Mouse (Mus musculus) telencephalon, adult 2 months (tissue): ENCODE data around the gene Micu1.

ENCODE experiments used
- DNase-seq: peaks from one replicate; pipeline ENCODE4 v3.0.0-alpha.2; 2011; ENCODE audit warnings: low read depth, low spot score

Micu1 gene

DNA sequence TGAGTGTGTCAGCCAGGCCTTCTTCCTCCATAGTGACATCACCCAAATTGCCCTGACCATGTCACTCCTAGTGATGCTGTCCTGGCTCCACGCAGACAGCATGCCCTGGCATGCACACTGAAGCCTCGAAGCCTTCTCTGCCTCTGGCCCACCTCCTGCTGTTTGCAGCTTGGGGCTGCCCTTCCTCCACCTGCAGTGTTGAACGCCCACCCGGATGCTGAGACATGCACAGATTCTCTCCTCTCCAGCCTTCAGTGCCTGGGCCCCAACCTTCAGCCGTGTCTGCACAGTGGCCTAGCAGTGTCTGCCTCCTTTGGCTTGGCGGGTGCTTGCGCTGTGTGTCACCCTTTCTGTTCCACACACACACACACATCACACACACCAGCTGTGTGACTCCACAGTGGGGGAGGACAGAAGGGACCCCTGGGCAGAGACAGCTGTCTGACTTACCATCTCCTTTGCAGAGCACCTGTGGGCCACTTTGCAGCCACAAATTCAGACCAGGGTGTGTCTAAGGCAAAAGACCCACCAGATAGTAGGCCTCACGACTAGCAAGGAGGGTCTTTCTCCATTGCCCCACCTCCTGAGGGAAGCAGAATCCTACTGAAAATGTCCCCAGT, 199.8 kb downstream of the Micu1 start:
- no peak for DNase-seq

DNA sequence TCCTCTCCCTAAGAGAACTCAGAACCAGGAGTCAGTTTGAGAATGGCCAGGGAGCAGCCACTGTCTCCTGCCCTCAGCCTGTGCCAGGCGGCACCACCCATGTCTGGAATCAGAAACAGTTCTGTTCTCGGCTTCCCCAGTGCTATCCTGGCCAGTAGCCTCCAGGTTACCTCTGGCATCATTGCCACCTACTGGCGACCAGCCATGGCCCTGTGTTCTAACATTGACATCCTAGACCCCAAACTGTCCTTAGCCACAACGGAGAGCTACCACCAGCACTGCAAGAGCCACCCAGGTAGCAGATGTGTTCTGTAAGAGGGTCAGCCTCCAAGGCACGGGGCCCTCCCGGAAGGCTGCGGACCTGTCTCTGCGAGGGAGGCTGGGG, 200.3 kb downstream of the Micu1 start:
- DNase-seq, result no peak

DNA sequence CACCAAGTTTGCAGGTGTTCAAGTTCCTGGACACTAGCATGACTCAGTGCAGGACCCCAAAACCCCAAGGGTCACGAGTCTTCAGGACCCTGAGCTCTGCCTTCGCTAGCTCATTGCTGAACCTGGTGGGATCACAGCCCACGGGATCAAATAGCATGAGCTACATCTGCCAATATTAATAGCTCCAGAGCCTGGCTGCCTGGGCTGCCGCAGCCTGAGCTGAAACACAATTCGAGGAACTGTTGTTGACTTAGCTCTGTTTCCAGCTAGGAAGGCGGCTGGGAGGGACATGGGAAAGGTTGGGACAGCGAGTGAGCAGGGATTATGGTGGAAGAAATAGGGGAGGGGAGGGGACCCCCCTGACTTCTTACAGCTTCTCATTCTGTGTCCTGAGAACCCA, 200.9 kb downstream of the Micu1 start:
- DNase-seq, result no peak

DNA sequence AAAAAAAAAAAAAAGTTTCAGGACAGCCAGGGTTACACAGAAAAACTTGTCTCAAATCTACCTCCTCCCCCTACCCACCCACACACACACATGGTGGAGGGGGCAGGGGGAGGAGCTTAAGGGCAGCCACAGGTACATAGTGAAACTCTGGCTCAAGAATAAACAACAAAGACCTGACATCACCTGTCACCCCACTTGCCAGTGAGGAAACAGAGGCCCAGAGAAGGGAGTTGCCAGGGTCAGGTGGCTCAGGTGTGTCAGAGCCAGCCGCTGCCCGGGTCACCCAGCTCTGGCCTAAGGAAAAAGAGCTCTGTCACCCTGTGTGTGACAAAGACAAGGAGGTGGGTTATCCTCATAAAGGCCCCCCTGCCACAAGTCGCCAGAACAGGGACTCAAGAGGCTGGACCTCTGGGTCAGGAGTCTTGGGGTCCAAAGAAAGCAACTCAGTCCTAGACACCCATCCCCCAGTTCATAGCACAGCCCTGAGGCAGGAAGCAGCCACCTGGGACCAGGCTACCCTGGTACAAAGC, 204.9 kb downstream of the Micu1 start:
- DNase-seq, result no peak

DNA sequence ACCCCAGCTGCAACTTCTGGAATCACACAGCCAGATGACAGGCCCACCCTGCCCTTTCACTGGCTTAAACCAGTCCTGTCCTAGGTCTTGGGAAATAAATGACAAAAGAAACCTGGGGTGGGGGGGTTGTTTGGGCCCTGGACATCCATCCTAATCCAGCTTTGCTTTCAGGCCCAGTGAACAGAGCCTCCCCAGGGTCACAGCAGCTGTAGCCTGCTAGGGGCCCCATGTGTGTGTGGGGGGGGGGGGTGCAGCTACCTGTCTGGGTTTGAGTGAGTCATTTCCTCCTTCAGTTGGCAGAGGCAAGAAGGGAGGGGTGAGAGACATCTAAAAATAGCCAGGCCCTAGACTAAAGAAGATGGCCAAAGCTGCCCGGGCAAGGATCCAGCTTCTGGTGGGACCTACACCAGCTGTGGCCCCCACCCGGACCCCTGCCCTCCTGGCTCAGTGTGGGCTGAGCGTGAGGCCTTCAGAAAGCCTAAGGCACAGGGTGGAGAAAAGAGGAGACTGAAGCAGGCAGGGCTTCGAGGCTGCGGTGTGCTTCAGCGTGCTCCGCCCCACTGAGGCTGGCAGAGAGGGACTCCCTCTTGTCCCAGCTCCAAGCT, 205.5 kb downstream of the Micu1 start:
- no peak for DNase-seq

DNA sequence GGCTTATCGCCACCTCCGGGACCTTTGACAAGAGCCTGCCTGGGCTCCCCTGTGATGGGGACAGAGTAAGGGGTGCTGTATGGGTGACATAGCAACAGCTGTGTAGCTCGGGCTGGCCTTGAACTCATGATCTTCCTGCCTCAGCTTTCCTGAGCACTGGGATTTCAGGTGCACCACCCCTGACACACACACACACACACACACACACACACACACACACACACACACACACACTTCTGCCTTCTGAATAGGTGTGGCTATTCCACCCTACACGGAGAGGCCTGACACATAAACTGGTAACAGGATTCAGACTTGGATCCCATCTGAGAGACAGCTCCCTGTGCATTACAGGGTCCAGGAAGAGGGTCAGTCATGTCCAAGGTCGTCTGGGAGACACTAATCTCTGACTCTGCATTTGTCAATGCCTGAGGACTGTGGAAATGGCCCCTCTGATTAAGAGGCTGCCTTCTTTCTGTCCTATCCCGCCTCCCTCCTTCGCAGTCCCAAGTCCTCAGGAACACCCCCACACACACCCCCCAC, 206.6 kb downstream of the Micu1 start:
- no peak for DNase-seq

DNA sequence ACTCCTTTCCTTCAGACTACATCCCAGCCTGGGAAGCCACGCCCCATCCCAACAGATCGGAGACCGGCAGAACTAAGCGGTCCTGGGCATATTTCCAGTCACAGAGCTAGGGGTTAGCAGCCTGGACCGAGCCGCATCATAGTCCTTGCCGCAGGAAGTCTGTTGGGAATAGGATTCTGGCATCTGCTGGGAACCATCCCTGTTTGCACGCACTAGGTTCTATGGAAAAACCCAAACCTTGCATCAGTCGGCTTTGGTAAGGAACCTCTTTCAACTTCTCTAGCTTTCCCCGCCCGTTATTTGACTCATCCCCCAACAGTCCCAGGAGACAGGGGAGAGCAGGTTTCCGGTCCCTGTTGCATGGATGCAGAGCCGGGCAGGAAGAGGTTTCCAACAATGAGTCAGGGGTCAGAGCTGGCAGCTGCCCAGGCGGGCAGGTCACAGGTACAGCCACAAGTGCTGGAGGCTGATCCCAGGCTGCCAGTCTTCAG, 207.1 kb downstream of the Micu1 start:
- no peak for DNase-seq

DNA sequence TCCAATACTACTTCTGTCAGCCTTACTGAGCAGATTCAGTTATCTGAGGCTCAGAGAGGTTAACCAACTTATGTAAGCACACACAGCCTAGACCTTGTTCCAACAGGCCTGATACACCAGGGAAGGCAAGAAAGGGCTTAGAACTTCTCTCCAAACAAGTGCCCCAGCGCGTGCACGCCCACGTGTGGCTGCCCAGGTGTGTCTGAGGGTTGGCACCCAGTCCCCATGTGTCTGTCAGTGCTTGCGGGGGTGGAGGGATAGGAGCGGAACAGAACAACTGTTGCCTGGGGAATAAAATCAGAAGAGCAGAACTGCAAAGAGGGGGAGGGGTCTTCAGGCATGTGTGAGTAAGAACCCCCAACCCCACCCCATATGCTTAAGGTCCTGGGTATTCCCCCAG, 208.8 kb downstream of the Micu1 start:
- DNase-seq, result no peak

DNA sequence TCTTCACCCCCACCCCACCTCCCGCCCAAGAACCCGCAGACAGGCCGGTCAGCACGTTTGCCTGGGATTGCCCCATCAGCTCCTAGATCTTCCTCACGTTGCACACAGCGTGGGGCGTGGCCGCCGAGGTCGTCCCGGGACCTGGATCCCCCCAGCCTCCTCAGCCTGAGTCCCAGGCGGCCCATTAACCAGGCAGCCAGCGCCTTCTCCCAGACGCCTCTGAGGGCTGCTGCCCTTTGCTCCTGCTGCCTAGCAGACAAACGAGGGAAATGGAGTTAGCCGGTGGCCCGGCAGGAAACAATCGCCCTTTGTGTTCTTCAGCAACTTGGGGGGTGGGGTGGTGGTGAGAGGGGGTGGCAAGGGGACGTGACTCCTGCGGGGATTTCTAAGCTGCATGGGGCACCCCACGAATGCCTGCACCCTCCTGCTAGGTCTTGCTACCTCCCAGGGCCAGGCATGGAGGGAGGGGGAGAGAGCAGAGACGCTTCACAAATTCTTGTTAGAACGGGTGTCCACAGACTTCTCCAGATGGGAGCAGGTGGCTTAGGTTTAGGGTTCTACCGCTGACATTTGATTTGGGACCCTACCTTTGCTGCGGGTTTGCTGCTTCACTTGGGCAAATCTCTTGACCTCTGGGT, 209.4 kb downstream of the Micu1 start:
- DNase-seq, result no peak
